Comparison of ENCODE assay signal across 8 mouse cellular contexts in genomic region chr2:20520099-20520475, GRCm38 (mm10).
DNase-seq lines count a peak whose midpoint lies in the region; ATAC-seq and TF ChIP-seq lines count a peak whose summit lies in the region.

No protein-coding gene starts in this region.

- peak overlapping the region; percentile 73 for H3K4me3 ChIP-seq in kidney, embryonic 14.5 days (ENCODE audit: low read length)
- H3K4me3 ChIP-seq in cortical plate, adult 2 months (ENCODE audit: insufficient read depth, low read length): peak overlapping the region; percentile 35
- peak overlapping the region; percentile 66 for H3K4me3 ChIP-seq in midbrain, embryonic 10.5 days

- no peaks in the 10 kb centered on the region for H3K36me3 ChIP-seq in kidney, embryonic 14.5 days (ENCODE audit: control insufficient read depth, insufficient read depth, low read length)
- H3K36me3 ChIP-seq in midbrain, embryonic 10.5 days: no peaks in the 10 kb centered on the region

- peaks cover 11% of the 10 kb centered on the region; the same call in 1 of the 2 replicates for H3K4me1 ChIP-seq in kidney, embryonic 14.5 days (ENCODE audit: control insufficient read depth, insufficient read depth, low read length)
- H3K4me1 ChIP-seq in cortical plate, adult 2 months (ENCODE audit: control insufficient read depth, insufficient read depth, low read length): peaks cover 6% of the 10 kb centered on the region; the same call in 1 of the 2 replicates
- H3K4me1 ChIP-seq in midbrain, embryonic 10.5 days: peaks cover 34% of the 10 kb centered on the region

- H3K27ac ChIP-seq in kidney, embryonic 14.5 days (ENCODE audit: low read depth, low read length): peak overlapping the region; percentile 93
- no peak overlapping the region for H3K27ac ChIP-seq in cortical plate, adult 2 months (ENCODE audit: insufficient read depth, low read length)
- H3K27ac ChIP-seq in midbrain, embryonic 10.5 days (replicated peaks): peak overlapping the region; percentile 91

- DNase-seq in kidney, adult 18-20 months: no peak
- DNase-seq in heart, postnatal 4 days: peak; percentile 10
- DNase-seq in midbrain, embryonic 10.5 days (ENCODE audit: low spot score): no peak
- DNase-seq in right cerebral cortex, postnatal 14 days: no peak
- DNase-seq in thymus, postnatal 36 days: no peak

- peak; percentile 56; the same call in 1 of the 2 replicates for ATAC-seq in kidney, embryonic 14.5 days (ENCODE audit: low FRiP score, low TSS enrichment)
- ATAC-seq in activated CD4-positive, CD25-positive, alpha-beta regulatory T cell, adult 4 months: no peak

- peak overlapping the region; percentile 77 for H3K9ac ChIP-seq in kidney, embryonic 14.5 days (ENCODE audit: low read depth, low read length)

- H3K4me2 ChIP-seq in kidney, embryonic 14.5 days (replicated peaks; ENCODE audit: low read depth, low read length): peak overlapping the region; percentile 73

- no peaks in the 10 kb centered on the region for H3K27me3 ChIP-seq in kidney, embryonic 14.5 days (ENCODE audit: control insufficient read depth, insufficient read depth, low read length)
- peaks cover 15% of the 10 kb centered on the region for H3K27me3 ChIP-seq in midbrain, embryonic 10.5 days (ENCODE audit: low read depth, poor library complexity, severe bottlenecking)

- no peak for TF ChIP-seq CTCF in cortical plate, adult 2 months (IDR thresholded peaks at IDR 0.05; ENCODE audit: extremely low read depth, insufficient read depth, low read length)

- TF ChIP-seq POLR2A in cortical plate, adult 2 months (IDR thresholded peaks at IDR 0.05; ENCODE audit: extremely low read depth, insufficient read depth, low read length): no peak

- WGBS in kidney, embryonic 14.5 days: 0% methylated on average over 12 of the region's 12 CpGs
- WGBS in midbrain, embryonic 10.5 days: under 1% methylated on average over 12 of the region's 12 CpGs

- no peaks in the 10 kb centered on the region for H3K9me3 ChIP-seq in kidney, embryonic 14.5 days (ENCODE audit: control insufficient read depth, low read length)
- H3K9me3 ChIP-seq in midbrain, embryonic 10.5 days (replicated peaks): no peaks in the 10 kb centered on the region
